Mouse (Mus musculus) intestine, postnatal 0 days (tissue): ENCODE data around the gene Katnal1. TPM values are rescaled to one million over a fixed set of nuclear protein-coding genes. Genes with fewer than 3 reads are reported as not detected.
A peak's percentile ranks its signal among the peaks of the same experiment; 100 is the strongest.

Experiments
- ATAC-seq: fragments of 200-750 bp; cut with Nextera tagmentation; 2 replicates; pipeline ENCODE4 v1.8.0; 2017; ENCODE audit warnings: mild to moderate bottlenecking, moderate TSS enrichment, moderate library complexity
- H3K27ac ChIP-seq: fragments of 300-500 bp; sonication (generic); 2 replicates; pipeline ENCODE4 v1.5.1; 2014; ENCODE audit warnings: mild to moderate bottlenecking, low read depth, low read length, moderate library complexity
- H3K27me3 ChIP-seq: fragments of 300-500 bp; sonication (generic); replicated peaks from 2 replicates; pipeline ENCODE4 v1.6.1; 2014; ENCODE audit warnings: low read length, mixed read lengths; ENCODE audit not compliant: control insufficient read depth, insufficient read depth
- H3K36me3 ChIP-seq: fragments of 300-500 bp; sonication (generic); 2 replicates; pipeline ENCODE4 v1.6.1; 2014; ENCODE audit warnings: mild to moderate bottlenecking, moderate library complexity; ENCODE audit not compliant: control insufficient read depth, insufficient read depth
- H3K4me1 ChIP-seq: fragments of 300-500 bp; sonication (generic); replicated peaks from 2 replicates; pipeline ENCODE4 v1.6.1; 2014; ENCODE audit warnings: antibody characterized with exemption, low read length, mixed read lengths; ENCODE audit not compliant: control insufficient read depth, insufficient read depth
- H3K4me2 ChIP-seq: fragments of 300-500 bp; sonication (generic); replicated peaks from 2 replicates; pipeline ENCODE4 v1.6.1; 2014; ENCODE audit warnings: low read depth, mild to moderate bottlenecking, moderate library complexity
- H3K4me3 ChIP-seq: fragments of 300-500 bp; sonication (generic); 2 replicates; pipeline ENCODE4 v1.5.1; 2014; ENCODE audit warnings: low read depth, low read length
- H3K9ac ChIP-seq: fragments of 300-500 bp; sonication (generic); 2 replicates; pipeline ENCODE4 v1.6.1; 2014; ENCODE audit warnings: mild to moderate bottlenecking, low read depth, low read length
- H3K9me3 ChIP-seq: fragments of 300-500 bp; sonication (generic); 2 replicates; pipeline ENCODE4 v1.6.1; 2016; ENCODE audit warnings: mixed run types; ENCODE audit not compliant: control insufficient read depth
- CTCF ChIP-seq: sonication (generic); IDR thresholded peaks from 2 replicates; pipeline ENCODE4 v1.5.1; 2016; ENCODE audit warnings: low read depth, mild to moderate bottlenecking, control low read depth, antibody characterized with exemption, moderate library complexity
- WGBS: fragments of 180-500 bp; shearing (Covaris S2); extraction: QIAGEN DNeasy Blood & Tissue Kit; methylation state at CpG from one replicate; pipeline ENCODE4 v1.1.7; 2014; 5-methylcytosine and 5-hydroxymethylcytosine counted together
- polyA plus RNA-seq: library from polyadenylated mRNA; unstranded; fragments of >200 nt; fragmentation: Nextera tagmentation; extraction: Ambion mirVana; gene quantifications from 2 replicates; pipeline ENCODE4 v1.2.1, GENCODE M21; 2015

The Katnal1 gene
- polyA plus RNA-seq, 1 experiment from 2014 or later = 2.7 TPM

- WGBS = 44% methylated on average over 7 of the region's 7 CpGs
- no peaks in the 10 kb centered on the region for H3K4me1 ChIP-seq
- no peak for ATAC-seq
- 0 out of 2 replicates have a peak, but pooled peaks cover 2% of the 10 kb centered on the region for H3K9me3 ChIP-seq
- no peak overlapping the region for H3K4me3 ChIP-seq
- no peak overlapping the region for H3K9ac ChIP-seq
- no peaks in the 10 kb centered on the region for H3K36me3 ChIP-seq
- no peak overlapping the region for H3K4me2 ChIP-seq
- no peak overlapping the region for H3K27ac ChIP-seq
- H3K27me3 ChIP-seq = no peaks in the 10 kb centered on the region
- no peak for TF ChIP-seq CTCF
Measured at GRCm38 (mm10) chr5:148935071-148935821, 6.1 kb upstream of the Katnal1 start.

- Histone ChIP-seq H3K9me3 (0 out of 2 replicates have a peak, but pooled peaks cover 2% of the 10 kb centered on the region), H3K27me3 (no peaks in the 10 kb centered on the region), H3K4me3 (no peak overlapping the region), H3K9ac (no peak overlapping the region), H3K36me3 (no peaks in the 10 kb centered on the region), H3K4me2 (no peak overlapping the region), H3K4me1 (no peaks in the 10 kb centered on the region), H3K27ac (no peak overlapping the region)
- no peak for ATAC-seq
- TF ChIP-seq CTCF = no peak
- WGBS = 29% methylated on average over 6 of the region's 6 CpGs
Measured at GRCm38 (mm10) chr5:148934457-148934856, 5.3 kb upstream of the Katnal1 start.

GRCm38 (mm10) chr5:148933767-148934166 is 4.6 kb upstream of the Katnal1 start:
- WGBS = 36% methylated on average over 8 of the region's 8 CpGs
- Histone ChIP-seq H3K9me3 (0 out of 2 replicates have a peak, but pooled peaks cover 2% of the 10 kb centered on the region), H3K36me3 (no peaks in the 10 kb centered on the region), H3K9ac (no peak overlapping the region), H3K4me3 (no peak overlapping the region), H3K27ac (no peak overlapping the region), H3K27me3 (no peaks in the 10 kb centered on the region), H3K4me1 (0 out of 2 replicates have a peak, but pooled peaks cover 4% of the 10 kb centered on the region), H3K4me2 (no peak overlapping the region)
- TF ChIP-seq CTCF = no peak
- ATAC-seq = no peak

GRCm38 (mm10) chr5:148931301-148931700 is 2.2 kb upstream of the Katnal1 start:
- no peak overlapping the region for H3K9ac ChIP-seq
- H3K4me2 ChIP-seq = no peak overlapping the region
- no peaks in the 10 kb centered on the region for H3K36me3 ChIP-seq
- H3K27ac ChIP-seq = no peak overlapping the region
- WGBS = 56% methylated on average over 1 of the region's 1 CpGs
- no peak overlapping the region for H3K4me3 ChIP-seq
- no peak for TF ChIP-seq CTCF
- H3K9me3 ChIP-seq = no peaks in the 10 kb centered on the region
- no peaks in the 10 kb centered on the region for H3K27me3 ChIP-seq
- ATAC-seq = no peak
- 0 out of 2 replicates have a peak, but pooled peaks cover 4% of the 10 kb centered on the region for H3K4me1 ChIP-seq

- H3K9ac ChIP-seq = peak overlapping the region; percentile 70
- under 1% methylated on average over 68 of the region's 69 CpGs for WGBS
- H3K9me3 ChIP-seq = no peaks in the 10 kb centered on the region
- H3K4me3 ChIP-seq = peak overlapping the region; percentile 85
- peak; percentile 28 for TF ChIP-seq CTCF
- H3K27ac ChIP-seq = peak overlapping the region; percentile 74
- peak; percentile 96 for ATAC-seq
- H3K27me3 ChIP-seq = no peaks in the 10 kb centered on the region
- H3K36me3 ChIP-seq = no peaks in the 10 kb centered on the region
- H3K4me2 ChIP-seq = peak overlapping the region; percentile 85
- H3K4me1 ChIP-seq = 0 out of 2 replicates have a peak, but pooled peaks cover 4% of the 10 kb centered on the region
Measured at GRCm38 (mm10) chr5:148928382-148929115, 571 bp downstream of the Katnal1 start.

GRCm38 (mm10) chr5:148927717-148928223 is 1.4 kb downstream of the Katnal1 start:
- Histone ChIP-seq H3K27me3 (no peaks in the 10 kb centered on the region), H3K4me2 (peak overlapping the region; percentile 85), H3K4me1 (0 out of 2 replicates have a peak, but pooled peaks cover 4% of the 10 kb centered on the region), H3K36me3 (no peaks in the 10 kb centered on the region), H3K27ac (no peak overlapping the region), H3K4me3 (peak overlapping the region; percentile 85), H3K9ac (0 out of 2 replicates have a peak overlapping the region, but pooled peaks have one; percentile 70), H3K9me3 (no peaks in the 10 kb centered on the region)
- ATAC-seq = no peak
- TF ChIP-seq CTCF = no peak
- 39% methylated on average over 5 of the region's 5 CpGs for WGBS
